Mouse (Mus musculus): ENCODE measurements around the gene 4930562C15Rik.

The 4930562C15Rik gene

GRCm38 (mm10) chr16:4862863-4863483 is 27.8 kb downstream of the 4930562C15Rik start:
- peak; percentile 85 for DNase-seq

GRCm38 (mm10) chr16:4863742-4864141 is 28.5 kb downstream of the 4930562C15Rik start:
- DNase-seq = no peak

- DNase-seq = peak; percentile 74
Observed at GRCm38 (mm10) chr16:4866101-4866695, 31.0 kb downstream of the 4930562C15Rik start.

GRCm38 (mm10) chr16:4870490-4870889 is 35.3 kb downstream of the 4930562C15Rik start:
- no peak for DNase-seq

DNA sequence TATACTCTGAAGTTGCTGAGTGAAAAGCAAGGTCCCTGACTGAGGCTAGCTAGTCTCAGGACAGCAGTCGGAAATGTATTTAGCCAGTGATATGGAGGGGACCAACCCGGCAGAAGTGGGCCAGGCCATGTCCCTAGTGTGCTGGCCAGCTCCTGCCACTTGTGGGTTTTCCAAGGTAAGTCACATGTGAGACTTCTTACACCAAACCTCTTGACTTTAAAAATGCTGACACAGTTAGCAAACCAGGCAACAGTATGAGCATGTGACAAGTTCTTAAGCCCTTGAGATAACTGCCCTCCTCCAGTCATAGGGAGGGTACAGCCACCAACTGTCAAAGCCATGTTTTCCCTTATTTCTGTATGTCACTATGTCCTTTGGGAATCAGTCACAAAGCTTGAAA is 36.7 kb downstream of the 4930562C15Rik start:
- DNase-seq = no peak

GRCm38 (mm10) chr16:4875198-4876032 is 40.2 kb downstream of the 4930562C15Rik start:
- no peak for DNase-seq

- peak; percentile 89 for DNase-seq
Observed at GRCm38 (mm10) chr16:4876033-4876680, 40.9 kb downstream of the 4930562C15Rik start.

DNA sequence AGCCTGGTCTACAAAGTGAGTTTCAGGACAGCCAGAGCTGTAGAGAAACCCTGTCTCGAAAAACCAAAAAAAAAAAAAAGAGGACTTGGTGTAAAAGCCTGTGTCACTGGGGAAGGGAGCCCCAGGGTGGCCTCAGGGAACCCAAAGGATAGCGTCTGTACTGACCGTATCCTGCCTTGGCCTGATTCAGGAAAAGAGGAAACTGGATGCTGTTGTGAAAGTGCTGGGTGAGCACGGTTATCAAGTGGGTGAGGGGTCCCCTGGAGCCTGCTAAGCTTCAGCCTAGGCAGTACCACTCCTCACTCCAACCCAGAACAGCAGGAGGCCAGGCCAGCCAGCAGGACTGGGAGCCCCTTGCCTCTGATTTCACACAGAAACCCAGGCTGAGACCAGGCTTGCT is 42.0 kb downstream of the 4930562C15Rik start:
- no peak for DNase-seq

GRCm38 (mm10) chr16:4877701-4878100 is 42.5 kb downstream of the 4930562C15Rik start:
- no peak for DNase-seq

DNA sequence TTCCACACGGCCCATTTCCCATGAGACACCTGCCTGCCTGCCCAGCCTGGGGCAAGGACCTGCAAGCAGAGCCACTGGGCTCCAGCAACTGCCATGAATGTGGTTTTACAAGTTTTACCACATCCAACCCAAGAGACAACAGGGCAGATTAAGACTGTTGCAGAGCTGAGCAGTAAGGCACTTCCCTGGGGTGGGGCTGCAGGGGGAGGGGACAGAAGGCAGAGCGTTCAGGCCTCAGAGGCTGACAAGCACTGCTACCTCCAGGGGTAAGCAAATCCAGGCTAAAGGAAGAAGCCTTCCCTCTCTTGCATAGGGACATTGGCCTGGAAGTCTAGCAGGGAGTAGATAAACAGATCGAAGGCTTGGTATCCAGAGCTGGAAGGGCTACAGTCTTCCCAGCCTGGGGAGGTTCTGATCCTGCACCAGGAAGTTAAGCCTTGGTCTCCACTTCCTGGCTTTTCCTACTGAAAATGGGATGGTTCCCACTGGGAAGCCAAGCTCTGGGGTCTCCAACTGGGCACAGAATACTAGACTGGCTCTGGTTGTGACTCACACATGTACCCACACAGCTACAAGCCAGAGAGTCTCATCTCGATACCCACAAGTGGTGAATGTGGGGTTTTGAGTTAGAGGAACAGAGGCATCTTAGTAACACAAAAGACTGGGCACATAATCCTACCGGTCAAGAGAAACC is 43.1 kb downstream of the 4930562C15Rik start:
- DNase-seq = peak; percentile 66

DNA sequence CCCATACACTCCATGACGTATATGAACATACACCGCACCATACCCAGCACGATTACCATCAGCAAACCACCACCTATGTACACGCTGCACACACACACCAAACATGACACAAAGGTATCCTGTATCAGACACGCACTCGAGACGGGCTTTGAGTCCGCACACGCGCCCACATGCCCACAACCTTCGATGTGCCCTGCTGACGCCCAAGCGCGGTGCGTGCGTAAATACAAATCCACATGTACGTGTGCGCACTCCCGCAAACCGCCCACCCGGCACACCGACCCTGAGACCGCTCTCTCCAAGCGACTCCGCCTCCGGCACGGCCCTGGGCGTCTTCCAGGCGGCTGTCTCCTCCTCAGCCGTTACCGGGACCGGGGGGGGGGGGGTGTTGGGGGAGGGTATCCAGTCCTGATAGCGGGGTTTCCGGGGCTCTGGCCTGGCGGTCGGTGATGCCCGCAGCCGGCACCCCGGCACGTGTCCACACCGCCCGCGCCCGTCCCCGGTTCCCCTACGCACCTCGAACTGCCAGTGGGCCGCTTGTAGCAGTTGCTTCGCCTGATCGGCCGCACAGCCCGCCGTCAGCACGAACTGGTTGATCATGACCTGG is 44.0 kb downstream of the 4930562C15Rik start:
- DNase-seq = peak; percentile 73

GRCm38 (mm10) chr16:4879708-4880124 is 44.5 kb downstream of the 4930562C15Rik start:
- DNase-seq = peak; percentile 95

DNA sequence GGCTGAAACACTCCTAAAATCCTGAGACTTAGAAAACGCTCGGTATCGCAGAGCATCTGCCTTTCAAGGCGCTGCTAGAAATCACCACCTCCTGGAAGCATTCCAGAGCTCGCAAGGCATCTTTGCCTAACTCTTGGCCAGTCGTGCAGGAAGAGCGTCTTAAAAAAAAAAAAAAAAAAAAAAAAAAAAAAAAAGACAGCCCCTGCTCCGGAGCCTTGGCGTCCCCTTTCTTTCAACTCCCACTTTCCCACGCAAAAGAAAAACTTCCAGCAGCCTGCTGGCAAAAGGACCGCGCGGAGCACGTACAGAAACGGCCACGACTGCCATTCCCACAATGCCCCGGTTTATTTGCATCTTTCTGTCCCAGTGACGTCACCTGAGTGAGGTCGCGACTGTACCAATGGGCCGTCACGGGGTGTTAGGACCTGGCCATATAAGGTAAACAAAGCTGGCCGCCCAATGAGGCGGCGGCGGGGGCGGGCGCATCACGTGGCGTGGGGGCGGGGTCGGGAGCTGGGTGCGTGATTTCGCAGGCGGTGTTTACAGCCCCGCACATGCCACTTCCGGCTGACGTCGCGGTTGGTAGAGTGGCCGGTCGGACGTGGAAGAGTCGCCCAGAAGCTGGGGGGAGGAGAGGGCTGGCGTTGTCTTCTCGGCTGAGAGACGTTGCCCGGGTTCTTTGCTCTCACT is 45.1 kb downstream of the 4930562C15Rik start, which contains the start of gene Ubald1:
TSS of gene Ubald1 (minus strand) at position 180 of the 690 bp plus-strand sequence.
- peak; percentile 100 for DNase-seq

DNA sequence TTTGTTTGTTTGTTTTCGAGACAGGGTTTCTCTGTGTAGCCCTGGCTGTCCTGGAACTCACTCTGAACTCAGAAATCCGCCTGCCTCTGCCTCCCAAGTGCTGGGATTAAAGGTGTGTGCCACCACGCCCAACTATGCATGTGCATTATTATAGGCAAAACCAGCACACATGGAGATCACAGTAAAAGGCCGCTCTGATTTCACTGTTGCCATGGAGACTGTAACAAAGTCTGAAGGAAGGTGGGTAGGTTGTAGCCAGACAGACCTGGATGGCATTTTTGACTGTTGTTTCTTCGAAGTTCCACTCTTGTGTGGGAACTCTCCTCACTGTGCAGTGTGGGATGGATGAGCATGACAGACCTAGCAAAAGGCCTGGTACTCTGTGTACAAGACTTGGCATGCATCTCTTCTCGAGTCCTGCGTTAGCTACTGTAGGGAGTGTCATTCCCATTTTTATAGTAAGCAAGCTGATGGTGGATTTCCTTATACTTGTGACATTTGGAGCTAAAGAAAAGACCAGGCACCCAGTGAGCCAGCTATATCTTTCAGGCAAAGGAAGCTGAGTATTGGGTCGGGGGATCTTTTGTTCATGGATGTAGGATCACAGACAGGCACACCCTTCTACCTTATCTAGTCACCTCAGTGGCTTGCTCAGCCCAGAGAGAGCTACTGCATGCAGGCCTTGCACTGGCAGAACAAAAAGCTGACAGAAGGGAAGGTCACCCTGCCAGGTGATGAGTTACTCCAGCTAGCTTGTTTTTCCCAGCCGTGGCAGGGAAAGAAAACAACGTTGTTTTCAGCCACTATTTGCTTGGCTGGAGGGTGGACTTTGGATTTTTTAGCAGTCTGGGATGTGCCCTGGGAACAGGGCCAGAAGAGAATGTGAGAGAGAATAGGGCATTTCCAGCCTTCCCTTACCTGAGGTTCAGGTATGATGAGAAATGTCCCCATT is 46.5 kb downstream of the 4930562C15Rik start:
- DNase-seq = peak; percentile 52

- DNase-seq = no peak
Observed at GRCm38 (mm10) chr16:4884930-4885329, 49.7 kb downstream of the 4930562C15Rik start.

DNA sequence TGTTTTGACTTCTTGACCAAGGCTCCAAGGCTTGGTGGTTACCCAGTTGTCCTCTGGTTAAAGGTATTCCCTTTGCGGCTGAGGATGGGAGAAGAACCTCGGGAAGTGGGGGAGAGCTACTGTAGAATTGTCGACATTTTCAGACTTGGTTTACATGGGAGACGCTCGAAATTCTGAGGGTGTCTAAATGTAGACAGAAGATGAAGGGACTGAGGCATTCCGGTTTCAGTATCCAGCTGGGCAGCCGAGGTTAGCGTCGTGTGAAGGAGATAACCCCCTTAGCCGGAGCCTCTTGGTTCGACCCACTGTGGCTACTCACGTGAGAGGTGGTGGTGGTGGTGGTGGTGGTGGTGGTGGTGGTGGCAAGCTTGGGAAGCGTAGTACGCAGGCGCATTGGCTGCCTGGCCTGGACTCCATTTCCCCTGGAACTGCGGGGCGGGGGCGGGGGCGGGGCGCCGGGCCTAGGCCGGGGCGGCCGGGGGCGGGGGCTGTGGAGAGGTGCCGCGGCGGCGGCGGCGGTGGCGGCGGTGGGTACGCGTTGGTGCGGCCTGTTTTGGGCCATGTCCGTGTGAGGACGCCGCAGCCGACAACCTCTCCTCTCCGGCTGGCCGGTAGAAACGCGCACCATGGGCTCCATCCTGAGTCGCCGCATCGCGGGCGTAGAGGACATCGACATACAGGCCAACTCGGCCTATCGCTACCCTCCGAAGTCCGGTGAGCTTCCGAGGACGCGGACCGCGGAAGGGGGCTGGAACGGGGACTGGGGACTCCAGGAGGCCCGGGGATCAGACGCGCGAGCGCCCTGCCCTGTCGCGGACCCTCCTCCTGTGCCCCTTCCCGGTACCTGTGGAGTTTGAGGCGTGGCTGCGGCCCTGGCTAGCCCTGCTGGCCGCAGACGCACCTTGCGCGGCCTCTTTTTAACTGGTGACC is 50.8 kb downstream of the 4930562C15Rik start, which contains the start of gene Mgrn1:
TSS of gene Mgrn1 (plus strand) at position 490 of the 930 bp plus-strand sequence.
- peak; percentile 95 for DNase-seq

GRCm38 (mm10) chr16:4886690-4887020 is 51.4 kb downstream of the 4930562C15Rik start:
- DNase-seq = no peak

GRCm38 (mm10) chr16:4890201-4890709 is 55.0 kb downstream of the 4930562C15Rik start:
- no peak for DNase-seq

DNA sequence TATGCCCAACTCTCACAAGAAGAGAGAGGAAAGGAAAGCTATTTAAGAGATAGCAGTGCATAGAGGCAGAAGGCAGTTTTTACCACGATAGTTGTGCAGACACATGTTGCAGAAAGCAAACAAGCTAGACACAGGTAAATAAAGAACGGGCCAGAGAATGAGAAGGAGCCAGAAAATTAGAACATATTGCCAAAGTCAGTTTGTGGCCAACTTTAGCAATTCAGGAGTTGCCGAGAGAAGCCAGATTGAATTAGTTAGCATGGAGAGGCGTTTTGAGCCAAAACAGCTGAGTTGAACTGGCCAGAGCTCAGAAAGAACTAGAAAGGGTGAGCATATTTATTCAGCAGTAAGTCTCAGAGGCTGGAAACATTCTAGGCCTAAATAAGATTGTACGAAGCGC is 57.0 kb downstream of the 4930562C15Rik start:
- DNase-seq = no peak

Measured in kidney, postnatal 10 days (tissue).